Mouse (Mus musculus) spleen, adult 2 months (tissue): ENCODE results near the gene Hoxa3.

Source experiments
- CTCF ChIP-seq: fragments of 200-500 bp; IDR thresholded peaks from 2 replicates; pipeline ENCODE4 v1.5.1; 2011; ENCODE audit warnings: mild to moderate bottlenecking, inconsistent platforms; ENCODE audit not compliant: insufficient read depth, insufficient read length, insufficient replicate concordance; ENCODE audit errors: extremely low read depth
- POLR2A ChIP-seq: fragments of 200-500 bp; IDR thresholded peaks from 2 replicates; pipeline ENCODE4 v1.6.1; 2011; ENCODE audit warnings: low read depth, low read length, inconsistent platforms

DNA sequence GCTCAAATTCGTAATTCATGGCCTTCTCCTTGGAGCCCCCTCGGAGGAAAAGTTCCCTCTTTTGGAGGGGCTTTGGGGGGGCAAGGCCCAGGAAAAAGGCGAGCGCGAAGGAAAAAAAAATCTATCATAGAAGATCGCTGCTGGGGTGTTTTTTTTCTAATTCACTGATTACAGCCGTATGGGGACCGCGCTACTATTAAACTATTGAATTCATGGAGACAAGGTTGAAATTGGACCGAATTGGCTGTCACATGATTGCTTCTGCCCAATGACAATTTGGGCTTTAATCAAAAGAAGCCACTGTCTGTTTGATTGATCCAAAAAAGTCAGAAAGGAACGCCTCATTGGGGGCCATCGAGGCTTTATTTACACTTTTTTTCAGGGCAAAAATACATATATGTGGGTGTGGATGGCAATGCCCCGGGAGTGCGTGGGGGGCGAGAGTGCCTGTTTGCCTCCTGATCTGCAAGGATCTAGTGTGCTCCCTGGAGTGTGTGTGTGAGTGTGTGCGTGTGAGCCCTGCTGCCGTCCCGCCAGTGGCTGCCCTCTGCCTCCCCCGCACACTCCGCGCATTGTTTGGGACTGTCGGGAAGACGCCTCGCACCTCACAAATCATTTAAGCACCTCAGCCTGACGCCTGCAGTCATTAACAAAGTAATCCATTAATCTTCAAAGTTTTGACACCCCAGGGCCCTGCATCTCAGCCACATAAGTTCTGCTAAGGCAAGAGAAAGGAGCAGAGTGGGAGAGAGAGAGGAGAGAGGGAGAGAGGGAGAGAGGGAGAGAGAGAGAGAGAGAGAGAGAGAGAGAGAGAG is 48.3 kb downstream of the Hoxa3 start, which contains the start of gene Hoxa2:
- no peak for TF ChIP-seq POLR2A
- no peak for TF ChIP-seq CTCF
